Mouse (Mus musculus) myocyte (in vitro differentiated cells): ENCODE results near the gene 2700049A03Rik.

ENCODE experiments used
- E2F4 ChIP-seq: IDR thresholded peaks from one replicate; pipeline ENCODE4 v1.6.1; 2011; ENCODE audit warnings: mild to moderate bottlenecking, control low read depth, moderate library complexity; ENCODE audit not compliant: insufficient read depth
- MAX ChIP-seq: IDR thresholded peaks from one replicate; pipeline ENCODE4 v1.6.1; 2011; ENCODE audit warnings: low read depth, mild to moderate bottlenecking, control low read depth
- MYOD1 ChIP-seq, 3 experiments: IDR thresholded peaks; one replicate each; pipeline ENCODE4 v1.6.1; 2011; ENCODE audit warnings: control low read depth in 2 of 3, low read depth in 2 of 3, mild to moderate bottlenecking in 2 of 3, moderate library complexity in 1 of 3; ENCODE audit not compliant: insufficient read length in 2 of 3, control insufficient read depth in 1 of 3
- POLR2A ChIP-seq: IDR thresholded peaks from one replicate; pipeline ENCODE4 v1.6.1; 2011; ENCODE audit warnings: low read depth, mild to moderate bottlenecking, control low read depth, moderate library complexity; ENCODE audit not compliant: insufficient read length
- POLR2AphosphoS2 ChIP-seq: IDR thresholded peaks from one replicate; pipeline ENCODE4 v1.6.1; 2011; ENCODE audit warnings: low read depth, control low read depth; ENCODE audit not compliant: insufficient read length
- TCF12 ChIP-seq: IDR thresholded peaks from one replicate; pipeline ENCODE4 v1.6.1; 2011; ENCODE audit warnings: mild to moderate bottlenecking, control low read depth; ENCODE audit not compliant: poor library complexity, insufficient read depth, severe bottlenecking
- USF1 ChIP-seq: IDR thresholded peaks from one replicate; pipeline ENCODE4 v1.6.1; 2011; ENCODE audit warnings: low read depth, mild to moderate bottlenecking, control low read depth, moderate library complexity

DNA sequence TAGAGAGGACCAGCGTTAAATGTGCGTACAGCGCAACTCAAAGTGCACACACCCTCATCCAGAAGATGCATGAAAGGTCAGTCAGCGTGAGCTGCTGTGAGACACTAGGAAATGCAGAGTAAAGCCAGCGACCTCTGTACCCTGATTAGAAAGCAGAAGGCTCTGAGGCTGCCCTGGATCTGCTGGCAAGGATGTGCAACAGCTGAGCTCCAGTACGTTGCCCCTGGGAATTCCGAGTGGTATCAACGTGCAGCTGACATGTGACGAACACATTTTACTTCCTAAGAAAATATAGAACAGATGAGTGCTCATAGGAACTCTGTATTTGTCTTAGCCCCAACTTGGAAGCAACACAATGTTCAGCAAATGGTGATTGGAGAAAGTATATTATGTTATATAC lies 80.5 kb downstream of the 2700049A03Rik start:
- no peak for TF ChIP-seq USF1
- TF ChIP-seq MAX = no peak
- no peak for TF ChIP-seq TCF12
- no peak for TF ChIP-seq POLR2A
- TF ChIP-seq E2F4 = no peak
- peak in 2 of 3 experiments; percentile 35 to 36 for TF ChIP-seq MYOD1 (IDR thresholded peaks at IDR 0.05; ENCODE audit: control insufficient read depth in 1 of 3, insufficient read length in 2 of 3, low read depth in 2 of 3)
- no peak for TF ChIP-seq POLR2AphosphoS2
